Mouse (Mus musculus): ENCODE data around the gene Arhgef18. TPM values are rescaled to one million over a fixed set of nuclear protein-coding genes. Genes with fewer than 3 reads are reported as not detected.

Gene Arhgef18
- polyA plus RNA-seq, 1 experiment from 2014 or later, result 10.2 TPM

- no peak for ATAC-seq (ENCODE audit: insufficient read depth, low FRiP score, low read depth)
- no peak overlapping the region for H3K4me2 ChIP-seq
- peak overlapping the region; percentile 40; the same call in 1 of the 2 replicates for H3K27ac ChIP-seq
- 0 out of 2 replicates have a peak, but pooled peaks cover 4% of the 10 kb centered on the region for H3K4me1 ChIP-seq
- no peak overlapping the region for H3K9ac ChIP-seq
- H3K4me3 ChIP-seq (replicated peaks), result no peak overlapping the region
- H3K36me3 ChIP-seq, result peaks cover 18% of the 10 kb centered on the region; the same call in 1 of the 2 replicates
- no peaks in the 10 kb centered on the region for H3K9me3 ChIP-seq
- H3K27me3 ChIP-seq (replicated peaks), result no peaks in the 10 kb centered on the region
- 75% methylated on average over 5 of the region's 5 CpGs for WGBS
These were observed 32.4 kb downstream of the Arhgef18 start for GRCm38 (mm10) chr8:3425217-3425616.

GRCm38 (mm10) chr8:3426211-3426610 lies 33.4 kb downstream of the Arhgef18 start:
- Histone ChIP-seq H3K4me2 (no peak overlapping the region), H3K9me3 (no peaks in the 10 kb centered on the region), H3K9ac (no peak overlapping the region), H3K4me3 (replicated peaks) (no peak overlapping the region), H3K27ac (no peak overlapping the region), H3K36me3 (peaks cover 24% of the 10 kb centered on the region), H3K27me3 (replicated peaks) (no peaks in the 10 kb centered on the region), H3K4me1 (0 out of 2 replicates have a peak, but pooled peaks cover 4% of the 10 kb centered on the region)
- ATAC-seq (ENCODE audit: insufficient read depth, low FRiP score, low read depth), result no peak
- WGBS, result 79% methylated on average over 3 of the region's 3 CpGs

GRCm38 (mm10) chr8:3428426-3428825 lies 35.6 kb downstream of the Arhgef18 start:
- no peak overlapping the region for H3K4me2 ChIP-seq
- H3K36me3 ChIP-seq, result peaks cover 41% of the 10 kb centered on the region
- no peak for ATAC-seq (ENCODE audit: insufficient read depth, low FRiP score, low read depth)

GRCm38 (mm10) chr8:3429966-3430365 lies 37.2 kb downstream of the Arhgef18 start:
- 0 out of 2 replicates have a peak, but pooled peaks cover 1% of the 10 kb centered on the region for H3K4me1 ChIP-seq
- WGBS, result 81% methylated on average over 2 of the region's 2 CpGs
- no peaks in the 10 kb centered on the region for H3K9me3 ChIP-seq
- no peak overlapping the region for H3K27ac ChIP-seq
- H3K4me2 ChIP-seq, result no peak overlapping the region
- no peak overlapping the region for H3K9ac ChIP-seq
- peaks cover 46% of the 10 kb centered on the region for H3K36me3 ChIP-seq
- no peaks in the 10 kb centered on the region for H3K27me3 ChIP-seq (replicated peaks)
- no peak overlapping the region for H3K4me3 ChIP-seq (replicated peaks)
- no peak; the same call in 1 of the 2 replicates for ATAC-seq (ENCODE audit: insufficient read depth, low FRiP score, low read depth)

More at GRCm38 (mm10) chr8:3428426-3428825, 35.6 kb downstream of the Arhgef18 start:
- H3K9me3 ChIP-seq, result no peaks in the 10 kb centered on the region
- whole genome bisulfite sequencing, result 68% methylated on average over 2 of the region's 2 CpGs
- no peak overlapping the region for H3K27ac ChIP-seq
- H3K27me3 ChIP-seq (replicated peaks), result no peaks in the 10 kb centered on the region
- H3K9ac ChIP-seq, result no peak overlapping the region
- 0 out of 2 replicates have a peak, but pooled peaks cover 4% of the 10 kb centered on the region for H3K4me1 ChIP-seq
- no peak overlapping the region for H3K4me3 ChIP-seq (replicated peaks)

GRCm38 (mm10) chr8:3431113-3431512 lies 38.3 kb downstream of the Arhgef18 start:
- H3K4me2 ChIP-seq, result no peak overlapping the region
- H3K27ac ChIP-seq, result no peak overlapping the region
- H3K9me3 ChIP-seq, result no peaks in the 10 kb centered on the region
- H3K27me3 ChIP-seq (replicated peaks), result no peaks in the 10 kb centered on the region
- H3K36me3 ChIP-seq, result peaks cover 56% of the 10 kb centered on the region
- no peak for ATAC-seq (ENCODE audit: insufficient read depth, low FRiP score, low read depth)
- no peaks in the 10 kb centered on the region for H3K4me1 ChIP-seq
- H3K9ac ChIP-seq, result no peak overlapping the region
- WGBS, result 75% methylated on average over 3 of the region's 3 CpGs
- no peak overlapping the region for H3K4me3 ChIP-seq (replicated peaks)

- WGBS, result 81% methylated on average over 6 of the region's 6 CpGs
- peaks cover 73% of the 10 kb centered on the region for H3K36me3 ChIP-seq
- ATAC-seq (ENCODE audit: insufficient read depth, low FRiP score, low read depth), result no peak
- no peak overlapping the region for H3K4me2 ChIP-seq
- no peak overlapping the region for H3K4me3 ChIP-seq (replicated peaks)
- H3K27ac ChIP-seq, result no peak overlapping the region
- H3K9ac ChIP-seq, result no peak overlapping the region
- no peaks in the 10 kb centered on the region for H3K27me3 ChIP-seq (replicated peaks)
- H3K4me1 ChIP-seq, result no peaks in the 10 kb centered on the region
- no peaks in the 10 kb centered on the region for H3K9me3 ChIP-seq
These were observed 43.7 kb downstream of the Arhgef18 start for GRCm38 (mm10) chr8:3436492-3436891.

- H3K4me1 ChIP-seq, result no peaks in the 10 kb centered on the region
- no peaks in the 10 kb centered on the region for H3K9me3 ChIP-seq
- H3K36me3 ChIP-seq, result peaks cover 54% of the 10 kb centered on the region
- no peak for ATAC-seq (ENCODE audit: insufficient read depth, low FRiP score, low read depth)
- 77% methylated on average over 12 of the region's 12 CpGs for WGBS
- H3K27ac ChIP-seq, result no peak overlapping the region
- no peak overlapping the region for H3K9ac ChIP-seq
- no peak overlapping the region for H3K4me3 ChIP-seq (replicated peaks)
- H3K27me3 ChIP-seq (replicated peaks), result no peaks in the 10 kb centered on the region
- no peak overlapping the region for H3K4me2 ChIP-seq
These were observed 46.7 kb downstream of the Arhgef18 start for GRCm38 (mm10) chr8:3439510-3439909.

GRCm38 (mm10) chr8:3449226-3449625 lies 56.4 kb downstream of the Arhgef18 start:
- Histone ChIP-seq H3K4me2 (no peak overlapping the region), H3K36me3 (peaks cover 44% of the 10 kb centered on the region), H3K4me1 (no peaks in the 10 kb centered on the region), H3K4me3 (replicated peaks) (no peak overlapping the region), H3K9ac (no peak overlapping the region), H3K9me3 (no peaks in the 10 kb centered on the region), H3K27me3 (replicated peaks) (no peaks in the 10 kb centered on the region), H3K27ac (no peak overlapping the region)
- 86% methylated on average over 2 of the region's 2 CpGs for WGBS
- no peak for ATAC-seq (ENCODE audit: insufficient read depth, low FRiP score, low read depth)

- peaks cover 52% of the 10 kb centered on the region for H3K36me3 ChIP-seq
- WGBS, result 31% methylated on average over 5 of the region's 5 CpGs
- no peak overlapping the region for H3K4me2 ChIP-seq
These were observed 57.9 kb downstream of the Arhgef18 start for GRCm38 (mm10) chr8:3450670-3451069.

GRCm38 (mm10) chr8:3451992-3452391 lies 59.2 kb downstream of the Arhgef18 start:
- Histone ChIP-seq H3K4me3 (replicated peaks) (no peak overlapping the region), H3K4me2 (no peak overlapping the region), H3K9me3 (no peaks in the 10 kb centered on the region), H3K36me3 (peaks cover 54% of the 10 kb centered on the region), H3K9ac (no peak overlapping the region), H3K4me1 (no peaks in the 10 kb centered on the region), H3K27me3 (replicated peaks) (no peaks in the 10 kb centered on the region), H3K27ac (no peak overlapping the region)
- no peak for ATAC-seq (ENCODE audit: insufficient read depth, low FRiP score, low read depth)
- WGBS, result 96% methylated on average over 25 of the region's 25 CpGs

More at GRCm38 (mm10) chr8:3450670-3451069, 57.9 kb downstream of the Arhgef18 start:
- H3K9me3 ChIP-seq, result no peaks in the 10 kb centered on the region
- H3K27me3 ChIP-seq (replicated peaks), result no peaks in the 10 kb centered on the region
- no peak overlapping the region for H3K4me3 ChIP-seq (replicated peaks)
- no peak overlapping the region for H3K9ac ChIP-seq
- no peak for ATAC-seq (ENCODE audit: insufficient read depth, low FRiP score, low read depth)
- H3K4me1 ChIP-seq, result no peaks in the 10 kb centered on the region
- no peak overlapping the region for H3K27ac ChIP-seq

GRCm38 (mm10) chr8:3463248-3463647 lies 70.4 kb downstream of the Arhgef18 start:
- WGBS, result 78% methylated on average over 2 of the region's 2 CpGs
- no peaks in the 10 kb centered on the region for H3K9me3 ChIP-seq
- no peak for ATAC-seq (ENCODE audit: insufficient read depth, low FRiP score, low read depth)

GRCm38 (mm10) chr8:3464309-3464708 lies 71.5 kb downstream of the Arhgef18 start:
- Histone ChIP-seq H3K27me3 (replicated peaks) (no peaks in the 10 kb centered on the region), H3K36me3 (no peaks in the 10 kb centered on the region), H3K4me2 (no peak overlapping the region), H3K9ac (no peak overlapping the region), H3K4me1 (no peaks in the 10 kb centered on the region), H3K27ac (no peak overlapping the region), H3K4me3 (replicated peaks) (no peak overlapping the region), H3K9me3 (no peaks in the 10 kb centered on the region)
- ATAC-seq (ENCODE audit: insufficient read depth, low FRiP score, low read depth), result no peak
- WGBS, result 45% methylated on average over 5 of the region's 5 CpGs

More at GRCm38 (mm10) chr8:3463248-3463647, 70.4 kb downstream of the Arhgef18 start:
- no peaks in the 10 kb centered on the region for H3K4me1 ChIP-seq
- no peak overlapping the region for H3K27ac ChIP-seq
- H3K36me3 ChIP-seq, result no peaks in the 10 kb centered on the region
- H3K4me2 ChIP-seq, result no peak overlapping the region
- H3K9ac ChIP-seq, result no peak overlapping the region
- no peaks in the 10 kb centered on the region for H3K27me3 ChIP-seq (replicated peaks)
- H3K4me3 ChIP-seq (replicated peaks), result no peak overlapping the region

All from stomach, embryonic 15.5 days (tissue).